Mouse (Mus musculus) small intestine, adult 2 months (tissue): ENCODE results near the gene Hist1h2ab. TPM values are rescaled to one million over a fixed set of nuclear protein-coding genes. Genes with fewer than 3 reads are reported as not detected.

Experiments used
- H3K27ac ChIP-seq: fragments of 200-500 bp; 2 replicates; pipeline ENCODE4 v1.5.1; 2012; ENCODE audit warnings: low read depth, low read length, control low read depth, inconsistent platforms; ENCODE audit not compliant: insufficient read depth
- H3K27me3 ChIP-seq: fragments of 200-500 bp; 2 replicates; pipeline ENCODE4 v1.6.1; 2012; ENCODE audit warnings: mild to moderate bottlenecking, moderate library complexity, low read length, inconsistent platforms; ENCODE audit not compliant: control insufficient read depth, insufficient read depth
- H3K36me3 ChIP-seq: fragments of 200-500 bp; 2 replicates; pipeline ENCODE4 v1.6.1; 2012; ENCODE audit warnings: mild to moderate bottlenecking, low read length, control low read depth, inconsistent platforms; ENCODE audit not compliant: control insufficient read depth, insufficient read depth
- H3K4me1 ChIP-seq: fragments of 200-500 bp; 2 replicates; pipeline ENCODE4 v1.6.1; 2012; ENCODE audit warnings: low read length, inconsistent platforms, mixed read lengths; ENCODE audit not compliant: control insufficient read depth, insufficient read depth, insufficient read length
- H3K4me3 ChIP-seq: fragments of 200-500 bp; 2 replicates; pipeline ENCODE4 v1.5.1; 2012; ENCODE audit warnings: low read depth, mild to moderate bottlenecking, control low read depth, inconsistent platforms, low read length, moderate library complexity
- CTCF ChIP-seq: fragments of 200-500 bp; IDR thresholded peaks from 2 replicates; pipeline ENCODE4 v1.5.1; 2012; ENCODE audit warnings: low read depth, mild to moderate bottlenecking, control low read depth, inconsistent platforms, low read length, moderate library complexity, mixed read lengths; ENCODE audit not compliant: insufficient replicate concordance, insufficient read length; ENCODE audit errors: extremely low read depth
- POLR2A ChIP-seq: fragments of 200-500 bp; IDR thresholded peaks from 2 replicates; pipeline ENCODE4 v1.6.1; 2012; ENCODE audit warnings: low read depth, mild to moderate bottlenecking, control low read depth, inconsistent platforms, low read length, moderate library complexity
- WGBS: fragments of 180-500 bp; shearing (Covaris S2); methylation state at CpG from one replicate; pipeline ENCODE4 v1.1.7; 2018; 5-methylcytosine and 5-hydroxymethylcytosine counted together
- polyA plus RNA-seq: library from polyadenylated mRNA; depleted of rRNA; stranded (reverse); fragments of >200 nt; gene quantifications from 2 replicates; pipeline ENCODE4 v1.2.3, GENCODE M21; 2012

Gene Hist1h2ab
- polyA plus RNA-seq, 1 experiment: 55.3 TPM

- Histone ChIP-seq H3K36me3 (no peaks in the 10 kb centered on the region), H3K27ac (peak overlapping the region; percentile 79), H3K4me1 (no peaks in the 10 kb centered on the region), H3K27me3 (no peaks in the 10 kb centered on the region), H3K4me3 (no peak overlapping the region)
- WGBS: 25% methylated on average over 4 of the region's 4 CpGs
- TF ChIP-seq CTCF: no peak
- no peak for TF ChIP-seq POLR2A
Observed at GRCm38 (mm10) chr13:23738041-23738440, 12.9 kb upstream of the Hist1h2ab start.

- Histone ChIP-seq H3K27me3 (no peaks in the 10 kb centered on the region), H3K4me1 (no peaks in the 10 kb centered on the region), H3K4me3 (peak within 1 kb of the TSS; percentile 81), H3K36me3 (no peaks in the 10 kb centered on the region), H3K27ac (peak within 1 kb of the TSS; percentile 99)
- TF ChIP-seq CTCF: no peak
- peak; percentile 99 for TF ChIP-seq POLR2A
- WGBS: under 1% methylated on average over 38 of the region's 38 CpGs
Observed at GRCm38 (mm10) chr13:23738677-23739068, 12.3 kb upstream of the Hist1h2ab start, which contains the start of gene Hist1h1c. TSS of gene Hist1h1c (plus strand) at chr13:23738808.

DNA sequence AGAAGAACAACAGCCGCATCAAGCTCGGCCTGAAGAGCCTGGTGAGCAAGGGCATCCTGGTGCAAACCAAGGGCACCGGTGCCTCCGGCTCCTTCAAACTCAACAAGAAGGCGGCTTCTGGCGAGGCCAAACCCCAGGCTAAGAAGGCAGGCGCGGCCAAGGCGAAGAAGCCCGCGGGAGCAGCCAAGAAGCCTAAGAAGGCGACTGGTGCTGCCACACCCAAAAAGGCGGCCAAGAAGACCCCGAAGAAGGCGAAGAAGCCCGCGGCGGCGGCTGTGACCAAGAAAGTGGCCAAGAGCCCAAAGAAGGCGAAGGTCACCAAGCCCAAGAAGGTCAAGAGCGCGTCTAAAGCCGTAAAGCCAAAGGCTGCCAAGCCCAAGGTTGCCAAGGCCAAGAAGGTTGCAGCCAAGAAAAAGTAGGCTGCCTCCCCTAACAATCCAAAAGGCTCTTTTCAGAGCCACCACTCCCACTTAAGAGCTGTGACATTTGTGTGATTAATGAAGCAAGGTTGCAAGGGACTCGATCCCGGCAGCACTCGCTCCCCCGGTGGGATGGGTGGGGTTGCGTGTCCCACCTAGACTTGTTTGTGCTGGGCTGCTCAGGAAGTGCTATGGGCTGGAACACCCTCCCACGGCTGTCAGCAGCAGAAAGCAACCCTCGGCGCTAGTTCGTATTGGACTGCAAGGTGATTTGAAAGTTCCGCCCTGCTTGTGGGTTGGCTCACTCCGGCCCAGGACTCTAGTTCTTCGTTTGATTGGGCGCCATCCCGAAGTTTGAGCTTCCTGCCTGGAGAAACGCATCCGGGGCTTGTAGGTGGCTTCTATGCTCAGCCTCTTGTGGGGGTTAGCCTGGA, 11.6 kb upstream of the Hist1h2ab start:
- Histone ChIP-seq H3K27me3 (no peaks in the 10 kb centered on the region), H3K4me3 (peak overlapping the region; percentile 81), H3K27ac (peak overlapping the region; percentile 99), H3K36me3 (no peaks in the 10 kb centered on the region), H3K4me1 (no peaks in the 10 kb centered on the region)
- 1% methylated on average over 39 of the region's 39 CpGs for WGBS
- TF ChIP-seq CTCF: no peak
- TF ChIP-seq POLR2A: peak; percentile 82; the same call in 1 of the 2 replicates

- Histone ChIP-seq H3K36me3 (no peaks in the 10 kb centered on the region), H3K27me3 (no peaks in the 10 kb centered on the region), H3K4me1 (no peaks in the 10 kb centered on the region), H3K27ac (peak overlapping the region; percentile 99), H3K4me3 (peak overlapping the region; percentile 81)
- WGBS: under 1% methylated on average over 14 of the region's 14 CpGs
- TF ChIP-seq POLR2A: no peak
Observed at GRCm38 (mm10) chr13:23739922-23740252, 11.0 kb upstream of the Hist1h2ab start.

DNA sequence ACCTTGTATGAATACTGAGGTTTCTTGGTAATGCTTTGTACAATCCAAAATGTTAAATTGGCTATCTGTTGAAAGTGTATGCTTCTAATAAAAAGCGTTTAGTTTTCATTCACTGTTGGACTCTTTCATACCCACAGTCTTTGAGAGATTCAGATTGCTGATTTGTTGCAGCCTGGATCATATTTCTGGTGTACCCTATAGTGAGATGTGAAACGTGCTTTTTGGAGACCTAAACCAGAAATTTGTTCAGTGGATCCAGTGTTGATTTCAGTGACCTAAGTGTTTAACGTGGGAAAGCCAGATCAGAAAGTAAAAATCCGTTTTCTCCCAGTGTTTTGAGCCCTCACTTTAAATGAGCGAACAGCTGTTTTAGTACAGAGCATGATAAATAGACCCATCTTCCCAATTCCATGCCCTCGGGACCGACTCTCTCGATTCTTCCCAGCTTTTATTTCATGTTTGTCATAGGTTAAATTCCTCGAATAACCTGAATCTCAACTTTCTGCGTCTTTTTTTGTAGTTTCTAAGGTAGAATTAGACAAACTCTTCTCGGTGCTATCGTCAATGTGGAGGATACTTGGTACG, 10.6 kb upstream of the Hist1h2ab start:
- TF ChIP-seq POLR2A (no peak), CTCF (no peak)
- no peaks in the 10 kb centered on the region for H3K36me3 ChIP-seq
- H3K27ac ChIP-seq: peak overlapping the region; percentile 99
- no peaks in the 10 kb centered on the region for H3K27me3 ChIP-seq
- WGBS: 13% methylated on average over 13 of the region's 13 CpGs
- H3K4me3 ChIP-seq: no peak overlapping the region
- no peaks in the 10 kb centered on the region for H3K4me1 ChIP-seq

GRCm38 (mm10) chr13:23740910-23741309, 10.0 kb upstream of the Hist1h2ab start:
- H3K4me3 ChIP-seq: no peak overlapping the region
- H3K36me3 ChIP-seq: no peaks in the 10 kb centered on the region
- no peak for TF ChIP-seq POLR2A
- TF ChIP-seq CTCF: no peak
- H3K4me1 ChIP-seq: no peaks in the 10 kb centered on the region
- 63% methylated on average over 5 of the region's 5 CpGs for WGBS
- H3K27me3 ChIP-seq: no peaks in the 10 kb centered on the region
- H3K27ac ChIP-seq: no peak overlapping the region

GRCm38 (mm10) chr13:23742007-23742406, 8.9 kb upstream of the Hist1h2ab start:
- no peak overlapping the region for H3K4me3 ChIP-seq
- TF ChIP-seq CTCF: no peak
- TF ChIP-seq POLR2A: no peak
- no peaks in the 10 kb centered on the region for H3K27me3 ChIP-seq
- H3K27ac ChIP-seq: peak overlapping the region; percentile 66; the same call in 1 of the 2 replicates
- H3K36me3 ChIP-seq: no peaks in the 10 kb centered on the region
- no peaks in the 10 kb centered on the region for H3K4me1 ChIP-seq
